Mouse (Mus musculus): ENCODE measurements around the gene Fgf6.
A peak's percentile ranks its signal among the peaks of the same experiment; 100 is the strongest.

The Fgf6 gene

DNA sequence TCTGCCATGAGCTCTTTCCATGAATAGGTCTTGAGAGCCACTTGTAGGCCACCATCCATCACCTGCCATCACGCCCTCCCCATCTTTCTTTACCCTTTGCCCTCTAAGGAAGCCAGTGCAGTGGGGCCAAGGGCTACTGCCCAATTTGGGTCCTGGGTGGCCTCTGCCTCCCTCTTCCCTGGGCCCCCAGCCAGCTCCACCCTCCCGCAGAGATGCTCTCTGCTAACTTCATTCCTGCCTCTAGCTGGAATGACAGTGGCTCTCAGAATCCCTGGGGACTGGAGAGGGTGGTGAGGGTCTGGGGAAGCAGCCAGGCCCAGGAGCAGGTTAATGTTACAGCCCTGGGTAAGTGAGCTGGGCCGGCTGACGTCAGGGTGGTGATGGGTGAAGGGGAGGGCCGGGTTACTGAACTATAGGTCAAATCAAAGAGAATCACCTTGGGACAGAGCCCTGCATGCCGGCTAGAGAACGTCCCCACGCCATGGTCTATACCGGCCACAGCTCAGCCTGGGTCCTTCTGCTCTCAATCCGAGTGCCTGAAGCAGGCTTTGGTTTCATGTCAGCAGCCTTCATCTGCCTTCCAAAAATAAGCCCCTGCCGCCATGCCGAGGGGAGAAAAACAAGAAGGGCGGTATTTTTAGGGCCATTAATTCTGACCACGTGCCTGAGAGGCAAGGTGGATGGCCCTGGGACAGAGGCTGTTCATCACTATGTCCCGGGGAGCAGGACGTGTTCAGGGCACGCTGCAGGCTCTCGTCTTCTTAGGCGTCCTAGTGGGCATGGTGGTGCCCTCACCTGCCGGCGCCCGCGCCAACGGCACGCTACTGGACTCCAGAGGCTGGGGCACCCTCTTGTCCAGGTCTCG lies at the start of gene Fgf6:
TSS of gene Fgf6 (plus strand) at position 681 of the 865 bp plus-strand sequence.
- no peak for DNase-seq (ENCODE audit: low read depth, low spot score)

DNA sequence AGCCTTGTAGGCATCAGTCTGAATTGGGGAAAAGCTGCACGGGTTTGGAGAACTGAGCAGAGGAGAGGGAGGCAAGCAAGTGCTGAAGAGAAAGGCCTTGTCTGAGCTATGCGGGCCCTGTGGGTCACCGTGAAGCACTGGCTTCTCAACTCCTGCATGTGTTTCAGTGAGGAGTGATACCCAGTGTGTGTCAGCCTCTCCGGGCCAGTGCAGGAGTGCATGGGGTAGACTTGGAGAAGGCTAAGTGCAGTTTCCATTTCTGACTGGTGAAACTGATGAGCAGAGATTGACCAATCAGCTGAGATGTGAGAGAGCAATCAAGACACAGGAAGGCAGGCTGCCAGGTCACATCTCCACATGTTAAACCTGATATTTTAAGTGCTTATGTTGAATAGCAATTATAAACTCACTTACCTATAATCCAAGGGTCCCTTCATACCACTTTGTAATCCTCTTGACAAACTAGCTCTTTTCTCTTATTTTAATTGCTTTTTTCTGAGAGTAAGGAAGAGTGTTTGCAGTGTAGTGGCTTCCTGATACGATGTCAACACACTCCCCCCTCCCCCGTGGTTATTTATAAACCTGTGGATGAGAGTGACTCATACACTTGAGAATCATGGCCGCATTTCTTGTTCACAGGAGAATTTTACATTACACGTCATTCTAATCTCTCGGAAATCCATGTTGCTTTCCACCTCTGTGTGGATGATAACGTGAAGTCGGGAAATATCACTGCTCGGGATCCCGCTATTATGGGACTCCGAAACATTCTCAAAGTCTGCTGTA lies 49.0 kb upstream of the Fgf6 start:
- no peak for DNase-seq (ENCODE audit: low read depth, low spot score)

DNA sequence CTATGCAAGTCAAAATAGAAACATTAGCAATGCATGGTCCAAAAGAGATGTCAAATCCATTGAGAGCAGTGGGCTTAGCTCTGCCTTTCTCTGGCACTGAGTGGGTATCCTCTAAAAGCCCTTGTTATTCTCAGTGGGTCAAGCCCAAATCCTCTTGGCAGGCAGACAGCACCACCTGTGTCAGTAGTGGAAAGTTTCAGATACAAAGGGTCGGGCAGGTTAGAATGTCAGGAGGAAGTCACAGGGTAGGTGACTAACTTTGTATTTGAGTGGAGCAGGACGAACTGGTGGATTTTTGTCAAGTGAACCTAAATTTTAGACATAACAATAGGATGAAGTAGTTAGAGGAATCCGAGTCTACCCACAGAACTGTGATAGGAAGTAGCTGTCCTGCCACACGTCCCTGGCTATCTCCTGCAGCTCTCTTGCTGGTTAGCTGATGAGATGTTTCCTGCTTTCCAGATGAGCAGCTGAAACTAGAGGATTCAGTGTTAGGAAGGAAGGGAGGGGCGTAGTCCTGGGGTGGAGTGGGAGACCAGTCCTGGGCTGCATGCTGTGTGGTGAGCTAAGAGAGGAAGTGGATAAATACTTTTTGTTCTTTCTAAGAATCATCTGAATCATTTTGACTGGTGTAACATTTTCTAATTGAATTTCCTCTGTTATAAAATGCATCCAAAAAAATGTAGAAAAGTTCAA lies 33.7 kb upstream of the Fgf6 start:
- DNase-seq (ENCODE audit: low read depth, low spot score) = no peak

DNA sequence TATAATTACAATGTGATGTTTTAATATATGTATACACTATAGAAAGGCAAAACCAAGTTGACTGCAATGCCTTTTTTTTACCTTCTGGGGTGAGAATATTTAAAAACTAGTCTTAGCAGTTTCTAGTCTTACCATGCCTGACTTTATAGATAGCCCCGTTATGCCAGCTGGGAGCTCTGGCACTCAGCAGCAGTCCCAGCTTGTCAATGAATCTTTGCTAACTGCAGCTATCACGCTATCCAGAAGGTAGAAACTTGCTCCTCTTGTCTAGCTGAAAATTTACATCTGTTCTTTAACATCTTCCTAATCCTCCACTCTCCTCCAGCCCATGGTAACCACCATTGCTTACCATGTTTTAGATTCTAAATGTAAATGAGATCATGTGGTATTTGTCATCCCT lies 21.7 kb upstream of the Fgf6 start:
- no peak for DNase-seq (ENCODE audit: low read depth, low spot score)

DNA sequence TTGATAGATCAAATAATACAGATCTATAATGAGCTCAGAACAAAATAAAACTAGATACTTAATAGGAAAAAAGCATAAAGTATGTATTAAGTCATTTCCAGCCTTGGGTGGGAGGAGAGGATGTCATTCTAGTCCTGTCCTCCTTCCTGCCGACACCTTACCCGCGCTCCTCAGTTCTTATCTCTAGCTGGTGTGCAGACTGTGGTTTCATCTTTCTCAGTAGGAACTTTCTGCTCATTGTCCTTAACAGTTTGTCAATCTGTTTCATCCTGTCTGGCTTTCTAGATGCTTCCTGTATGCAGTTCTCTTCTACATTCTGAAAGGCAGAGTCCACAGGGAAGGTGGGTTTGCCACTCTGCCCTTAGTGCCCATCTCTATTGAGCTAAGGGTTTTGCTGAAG lies 19.9 kb upstream of the Fgf6 start:
- no peak for DNase-seq (ENCODE audit: low read depth, low spot score)

DNA sequence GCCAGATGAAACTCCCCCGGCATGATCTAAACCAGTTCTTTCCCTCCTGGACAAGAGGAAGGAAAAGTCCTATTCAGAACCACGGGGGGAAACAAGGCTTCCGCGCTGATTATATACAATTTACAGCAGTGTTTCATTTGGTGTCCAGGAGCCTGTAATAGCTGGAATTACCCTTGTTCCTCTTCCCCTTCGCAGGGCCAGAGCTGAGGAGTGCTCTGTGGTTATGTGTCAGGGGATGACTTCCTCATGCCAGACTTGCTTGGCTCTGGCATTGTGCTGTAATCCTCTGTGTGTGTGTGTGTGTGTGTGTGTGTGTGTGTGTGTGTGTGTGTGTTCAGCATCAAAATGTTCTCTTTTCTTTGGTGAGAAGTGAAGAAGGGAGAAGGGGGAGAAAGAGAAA lies 19.0 kb upstream of the Fgf6 start:
- DNase-seq (ENCODE audit: low read depth, low spot score) = no peak

DNA sequence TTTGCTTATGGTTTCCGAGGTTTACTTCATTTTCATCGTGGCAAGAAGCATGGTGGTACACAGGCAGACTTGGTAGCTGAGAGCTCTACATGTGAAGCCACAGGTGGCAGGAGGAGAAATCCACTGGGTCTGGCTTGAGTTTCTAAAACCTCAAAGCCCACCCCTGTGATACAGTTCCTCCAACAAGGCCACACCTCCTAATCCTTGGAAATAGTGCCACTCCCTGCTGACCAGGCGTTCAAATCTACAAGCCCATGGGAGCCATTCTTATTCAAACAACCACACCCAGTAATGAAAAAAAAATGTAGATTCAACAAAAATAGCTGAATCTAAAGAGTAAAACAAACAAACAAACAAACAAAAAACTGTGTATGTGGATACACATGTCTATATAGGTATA lies 9.7 kb upstream of the Fgf6 start:
- peak; percentile 51 for DNase-seq (ENCODE audit: low read depth, low spot score)

DNA sequence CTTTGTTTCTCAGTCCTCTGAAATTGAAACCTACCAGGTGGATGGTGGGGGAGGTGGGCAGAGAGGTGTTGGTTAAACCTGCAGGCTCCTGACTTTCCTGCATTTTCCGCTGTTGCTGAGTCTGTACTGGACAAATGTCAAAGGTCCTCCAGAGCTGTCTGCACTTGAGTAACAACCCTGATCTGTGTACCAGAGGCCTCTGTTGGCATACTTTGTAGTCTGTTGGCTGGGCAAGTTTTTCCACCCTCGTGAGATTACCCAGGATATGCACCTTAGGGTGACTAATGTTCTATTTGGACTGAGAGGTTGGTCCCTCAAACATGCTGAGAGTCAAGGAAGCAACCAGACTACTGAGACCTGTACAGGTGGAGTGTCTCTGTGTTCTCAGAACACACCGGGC lies 8.8 kb upstream of the Fgf6 start:
- DNase-seq (ENCODE audit: low read depth, low spot score) = no peak

DNA sequence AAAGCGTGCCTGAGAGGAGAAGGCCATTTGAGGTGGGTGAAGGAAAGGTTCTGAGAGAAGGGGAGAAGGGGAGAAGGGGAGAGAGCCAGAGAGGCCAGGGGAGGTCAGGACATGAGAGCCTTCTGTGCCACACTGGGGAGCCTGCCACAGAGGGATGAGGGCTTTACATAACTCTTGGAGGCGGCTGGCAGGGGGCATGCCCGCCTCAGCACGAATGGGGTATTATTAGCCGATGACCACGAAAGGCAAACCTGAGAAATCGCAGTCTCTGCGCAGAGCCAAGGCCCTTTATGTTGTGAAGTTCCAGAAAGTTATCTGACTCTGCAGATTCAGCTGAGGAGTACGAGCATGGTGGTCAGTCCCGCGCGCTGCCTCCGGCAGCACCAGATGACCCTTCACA lies 5.4 kb upstream of the Fgf6 start:
- DNase-seq (ENCODE audit: low read depth, low spot score) = no peak

DNA sequence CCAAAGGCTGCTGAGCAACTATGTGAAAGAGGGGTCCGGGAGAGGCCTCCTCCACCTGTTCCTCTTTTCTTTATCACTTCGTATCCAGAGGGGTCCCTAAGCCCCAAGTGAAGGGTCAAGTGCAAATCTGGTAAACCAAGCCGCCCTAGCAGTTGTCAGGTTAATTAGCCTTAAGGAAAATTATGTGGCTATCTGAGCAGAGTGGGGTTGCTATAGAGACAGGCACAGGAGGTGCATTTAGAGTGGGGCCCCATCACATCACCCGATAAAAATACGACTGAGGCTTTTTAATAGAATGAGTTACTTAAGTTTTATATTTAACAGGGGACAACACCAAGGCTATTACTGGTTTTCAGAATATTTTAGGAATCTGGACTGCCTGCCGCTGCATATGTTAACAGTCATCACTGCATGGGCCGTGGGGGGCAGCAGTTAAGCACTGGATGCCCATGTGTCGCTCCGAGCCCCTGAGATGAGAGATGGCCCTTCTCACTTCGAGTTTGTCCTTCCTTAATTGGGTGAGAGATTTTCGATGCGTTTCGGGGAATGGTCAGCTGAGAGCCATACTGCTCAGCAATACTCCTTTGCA lies 3.3 kb upstream of the Fgf6 start:
- no peak for DNase-seq (ENCODE audit: low read depth, low spot score)

DNA sequence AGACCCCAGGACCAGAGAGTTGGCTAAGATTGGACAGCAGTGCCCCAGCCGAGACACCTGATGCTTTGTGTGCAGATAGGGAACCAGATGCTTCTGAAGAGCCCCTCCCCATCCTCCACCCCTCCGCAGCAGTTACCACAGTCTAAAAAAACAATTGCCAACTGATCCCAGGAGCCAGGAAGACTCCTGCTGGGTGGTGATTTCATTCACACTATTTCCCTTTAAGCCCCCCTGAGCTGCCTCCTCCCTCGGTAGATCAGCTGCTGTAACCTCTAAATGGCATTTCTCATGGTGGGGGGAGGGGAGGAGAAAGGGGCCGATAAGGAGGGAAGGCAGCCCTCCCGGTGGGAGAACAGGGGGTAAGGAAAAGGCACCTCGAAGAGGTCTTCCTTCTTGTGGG lies 3.9 kb downstream of the Fgf6 start:
- DNase-seq (ENCODE audit: low read depth, low spot score) = peak; percentile 55

DNA sequence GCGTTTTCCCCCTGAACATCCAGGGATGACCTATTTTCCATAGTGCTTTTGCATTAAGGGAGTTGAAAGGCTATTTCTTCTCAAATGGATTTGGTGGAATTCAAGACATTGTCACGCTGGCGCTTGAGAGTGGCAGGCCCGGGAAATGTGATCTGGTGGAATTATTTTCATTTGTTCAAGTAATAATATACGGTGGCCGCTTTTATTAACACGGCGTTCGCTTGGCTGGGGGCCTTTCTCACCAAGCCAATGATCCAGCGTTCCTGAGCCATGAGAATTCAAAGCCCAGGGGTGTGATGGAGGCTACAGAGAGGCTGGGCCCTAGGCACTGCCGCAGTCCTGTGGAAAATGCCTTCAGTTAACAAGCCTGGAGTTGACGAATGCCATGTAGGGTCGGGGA lies 5.0 kb downstream of the Fgf6 start:
- DNase-seq (ENCODE audit: low read depth, low spot score) = no peak

DNA sequence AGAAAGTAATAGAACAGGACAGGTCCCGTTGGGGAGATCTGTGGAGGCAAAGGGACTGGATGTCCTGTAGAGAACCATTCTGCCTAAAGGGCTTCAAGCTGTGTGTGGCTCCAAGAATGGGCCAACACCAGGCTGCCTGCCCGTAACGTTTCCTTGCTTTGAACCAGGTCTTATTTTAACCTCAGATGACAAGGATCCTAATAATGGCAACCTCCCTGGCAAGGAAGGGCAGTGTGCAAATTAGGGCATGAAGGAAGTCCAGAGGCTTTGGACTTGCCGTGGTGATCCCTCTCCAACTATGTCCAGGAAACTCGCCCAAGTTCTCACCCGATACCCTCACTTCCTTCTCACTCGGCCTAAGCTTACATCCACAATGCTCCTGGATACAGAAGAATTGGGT lies 9.4 kb downstream of the Fgf6 start:
- DNase-seq (ENCODE audit: low read depth, low spot score) = no peak

DNA sequence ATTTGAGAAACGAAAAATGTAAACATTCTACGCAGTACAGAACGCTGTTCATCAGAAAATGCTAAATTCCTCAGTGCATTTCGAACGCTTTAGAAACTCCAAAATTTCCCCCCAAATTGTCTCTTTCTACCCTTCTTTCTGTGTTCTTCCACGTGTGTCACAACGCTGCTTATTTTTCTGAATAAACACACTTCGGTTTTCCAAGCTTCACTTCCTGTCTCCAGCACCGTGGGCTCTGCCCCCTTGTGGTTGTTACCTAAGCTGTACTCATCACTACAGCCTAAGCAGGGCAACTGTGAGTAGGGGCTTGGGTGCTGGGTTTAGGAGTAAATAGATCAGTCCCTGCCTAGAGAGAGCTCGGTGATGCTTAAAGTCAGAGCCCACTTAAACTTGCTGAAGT lies 19.4 kb downstream of the Fgf6 start:
- peak; percentile 81 for DNase-seq (ENCODE audit: low read depth, low spot score)

DNA sequence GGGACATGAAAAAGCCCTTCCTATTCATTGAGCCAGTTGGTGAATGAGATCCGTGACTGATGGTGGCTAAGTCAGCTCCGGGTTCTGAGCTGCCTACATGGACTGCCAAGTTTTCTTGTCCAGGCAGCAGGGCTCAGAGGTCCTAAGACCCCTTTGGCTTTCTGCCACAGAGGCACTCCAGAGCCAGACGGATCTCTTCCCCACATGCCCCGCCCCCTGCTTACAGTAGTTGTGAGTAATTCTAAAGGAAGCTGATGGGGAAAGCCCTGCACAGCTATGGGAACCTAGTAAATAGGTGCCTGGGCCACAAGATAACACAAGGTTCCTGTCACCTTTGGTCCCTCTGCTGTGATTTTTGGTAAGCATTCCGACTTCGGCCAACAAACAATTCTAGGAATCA lies 29.5 kb downstream of the Fgf6 start:
- no peak for DNase-seq (ENCODE audit: low read depth, low spot score)

DNA sequence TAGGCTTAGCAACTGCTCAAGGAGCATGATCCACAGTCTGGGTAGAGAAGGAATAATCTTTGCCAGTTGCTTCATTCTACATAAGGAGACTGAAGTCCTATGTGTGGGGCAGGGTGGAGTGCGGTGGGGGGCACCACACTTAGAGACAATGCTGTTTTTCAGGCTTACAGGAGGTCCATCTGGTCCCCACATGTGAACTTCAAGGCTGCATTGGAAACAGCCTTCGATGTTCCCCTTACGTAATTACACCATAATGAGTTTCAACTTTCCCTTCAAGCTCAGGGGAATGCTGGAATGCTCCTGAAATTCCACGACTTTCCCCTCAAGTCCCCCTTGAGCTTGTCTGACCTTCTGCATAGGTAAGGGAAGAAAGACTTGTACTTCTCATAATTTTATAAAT lies 35.5 kb downstream of the Fgf6 start:
- no peak for DNase-seq (ENCODE audit: low read depth, low spot score)

DNA sequence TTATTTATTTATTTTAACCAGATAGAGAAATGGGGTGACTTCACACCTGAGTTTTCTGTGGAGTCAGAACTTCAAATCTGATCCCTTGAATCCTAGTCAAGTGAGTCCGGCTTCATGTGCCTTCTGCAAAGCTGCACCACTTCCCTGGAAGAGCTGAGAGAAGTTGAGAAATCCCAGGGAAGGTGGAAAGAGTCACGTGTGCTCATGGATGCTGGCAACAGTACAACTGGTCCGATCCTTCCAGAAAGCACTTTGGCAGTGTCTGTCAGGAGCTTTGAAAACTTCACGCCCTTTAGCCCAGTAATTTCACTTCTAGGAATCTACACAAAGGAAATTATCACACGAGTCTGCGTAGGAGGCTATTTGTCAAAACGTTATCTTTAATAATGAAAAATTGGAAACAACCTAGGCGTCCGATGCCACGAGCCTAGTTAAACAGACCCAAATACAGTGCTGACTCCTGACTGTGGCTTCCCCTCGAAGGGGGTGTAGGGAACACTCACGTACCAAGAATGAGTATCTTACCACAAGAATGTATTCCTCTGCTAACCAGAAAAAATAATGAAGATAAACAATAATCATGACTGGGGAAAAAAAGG lies 41.7 kb downstream of the Fgf6 start:
- DNase-seq (ENCODE audit: low read depth, low spot score) = no peak

DNA sequence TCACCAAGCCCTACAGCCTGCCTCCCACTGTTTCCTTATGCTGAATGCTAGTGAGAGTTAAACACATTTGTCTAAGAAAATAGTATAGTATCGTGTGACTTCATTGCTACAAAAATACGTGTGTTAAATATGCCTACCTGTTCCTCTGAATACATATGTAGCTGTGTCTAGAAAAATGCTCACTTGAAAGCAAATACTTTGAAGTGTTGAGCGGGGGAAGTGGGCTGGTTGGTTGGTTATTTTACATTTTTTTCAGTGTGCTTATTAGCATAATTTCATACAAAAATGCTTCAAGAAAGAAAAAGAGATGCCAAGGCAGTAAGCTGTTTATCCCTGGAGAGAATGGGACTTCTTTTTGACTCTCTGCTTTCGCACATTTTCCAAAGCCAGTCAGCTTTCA lies 44.6 kb downstream of the Fgf6 start:
- no peak for DNase-seq (ENCODE audit: low read depth, low spot score)

DNA sequence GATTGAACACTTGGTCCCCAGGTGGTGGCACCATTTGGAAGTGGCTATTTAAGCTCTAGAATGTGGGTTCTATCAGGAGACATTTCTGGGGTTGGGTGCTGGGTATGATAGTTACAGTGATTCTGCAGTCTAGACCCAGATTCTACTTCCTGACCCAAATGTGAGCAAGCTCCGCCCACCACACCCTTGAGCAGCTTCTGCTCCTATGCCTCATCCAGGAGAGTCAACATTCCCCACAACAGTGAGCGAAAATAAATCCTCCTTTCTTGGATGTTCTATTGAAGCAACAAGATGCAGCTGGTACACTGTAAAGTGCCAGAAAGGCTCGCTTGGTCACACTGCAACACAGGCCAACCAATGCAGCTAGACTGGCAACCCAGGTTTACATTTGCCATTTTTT lies 48.5 kb downstream of the Fgf6 start:
- no peak for DNase-seq (ENCODE audit: low read depth, low spot score)

DNA sequence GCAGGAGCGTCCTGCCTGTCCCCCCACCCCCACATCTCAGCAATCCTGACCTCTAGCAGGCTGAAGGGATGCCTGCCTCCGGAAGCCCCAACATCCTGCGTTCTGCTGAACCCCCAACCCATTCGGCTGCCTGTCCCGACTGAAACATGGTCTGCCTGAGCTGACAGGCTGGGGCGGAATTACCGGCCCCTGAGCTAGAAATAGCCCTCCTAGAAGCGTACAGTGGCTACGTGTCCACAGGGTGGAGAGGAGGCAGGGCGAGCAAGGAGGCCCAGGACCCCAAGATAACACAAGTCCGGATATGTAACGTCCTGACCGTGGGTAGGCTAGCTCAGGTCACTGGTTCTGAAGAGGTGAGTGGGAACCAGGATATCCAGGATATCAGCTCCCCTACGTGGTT lies 49.4 kb downstream of the Fgf6 start:
- no peak for DNase-seq (ENCODE audit: low read depth, low spot score)

DNA sequence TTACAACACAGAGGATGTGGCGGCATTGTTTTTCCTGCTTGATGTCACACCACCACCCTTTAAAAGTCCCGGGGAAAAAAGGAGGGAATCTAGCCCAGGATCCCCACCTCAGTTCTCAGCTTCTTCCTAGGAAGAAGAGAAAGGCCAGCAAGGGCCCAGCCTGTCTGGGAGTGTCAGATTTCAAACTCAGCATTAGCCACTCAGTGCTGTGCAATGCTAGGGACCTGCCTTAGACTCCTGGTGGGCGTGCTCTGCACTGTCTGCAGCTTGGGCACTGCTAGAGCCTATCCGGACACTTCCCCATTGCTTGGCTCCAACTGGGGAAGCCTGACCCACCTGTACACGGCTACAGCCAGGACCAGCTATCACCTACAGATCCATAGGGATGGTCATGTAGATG lies 57.4 kb downstream of the Fgf6 start, which contains the start of gene Fgf23:
TSS of gene Fgf23 (plus strand) at position 86 of the 400 bp plus-strand sequence.
- peak; percentile 65 for DNase-seq (ENCODE audit: low read depth, low spot score)

All from ZHBTc4 (cell line).